Mouse (Mus musculus): Measurements from ENCODE around the gene Fyb.

GRCm38 (mm10) chr15:6539639-6540338 is 17.1 kb downstream of the Fyb start:
- TF ChIP-seq POLR2A (IDR thresholded peaks at IDR 0.05; ENCODE audit: control insufficient read depth, low read depth, low read length) (no peak), CTCF (IDR thresholded peaks at IDR 0.05; ENCODE audit: control insufficient read depth, insufficient read depth, insufficient replicate concordance, low read depth, low read length) (no peak)

Measured in testis, adult 2 months (tissue).